Mouse (Mus musculus) gonadal fat pad, adult 2 months (tissue): ENCODE data around the gene Anapc2. TPM values are rescaled to one million over a fixed set of nuclear protein-coding genes. Genes with fewer than 3 reads are reported as not detected.
A peak's percentile ranks its signal among the peaks of the same experiment; 100 is the strongest.

ENCODE experiments used
- DNase-seq: peaks from one replicate; pipeline ENCODE4 v3.0.0-alpha.2; 2012; ENCODE audit warnings: low read depth
- polyA plus RNA-seq: library from polyadenylated mRNA; depleted of rRNA; stranded (reverse); fragments of >200 nt; gene quantifications from 2 replicates; pipeline ENCODE4 v1.2.3, GENCODE M21; 2012

Anapc2 gene
- polyA plus RNA-seq, 1 experiment = 122 TPM

GRCm38 (mm10) chr2:25267241-25267640, 5.0 kb upstream of the Anapc2 start:
- DNase-seq = no peak

GRCm38 (mm10) chr2:25267746-25268309, 4.5 kb upstream of the Anapc2 start:
- no peak for DNase-seq

- no peak for DNase-seq
Observed at GRCm38 (mm10) chr2:25272515-25272914, 237 bp downstream of the Anapc2 start.

- no peak for DNase-seq
Observed at GRCm38 (mm10) chr2:25273010-25273409, 732 bp downstream of the Anapc2 start.

GRCm38 (mm10) chr2:25278928-25279882, 6.9 kb downstream of the Anapc2 start:
- DNase-seq = no peak

GRCm38 (mm10) chr2:25285551-25285950, 13.3 kb downstream of the Anapc2 start:
- DNase-seq = peak; percentile 89

- DNase-seq = no peak
Observed at GRCm38 (mm10) chr2:25286314-25286713, 14.0 kb downstream of the Anapc2 start.

GRCm38 (mm10) chr2:25286837-25287636, 14.8 kb downstream of the Anapc2 start:
- DNase-seq = peak; percentile 66

GRCm38 (mm10) chr2:25287927-25288649, 15.8 kb downstream of the Anapc2 start, which contains the start of gene Tmem210:
Gene Tmem210 (plus strand): TSS chr2:25288145.
- DNase-seq = no peak

GRCm38 (mm10) chr2:25288734-25289345, 16.6 kb downstream of the Anapc2 start:
- DNase-seq = no peak

- no peak for DNase-seq
Observed at GRCm38 (mm10) chr2:25289651-25290050, 17.4 kb downstream of the Anapc2 start, which contains the start of gene Lrrc26. Gene Lrrc26 (plus strand): TSS chr2:25289915.

- no peak for DNase-seq
Observed at GRCm38 (mm10) chr2:25290101-25290815, 18.0 kb downstream of the Anapc2 start.

GRCm38 (mm10) chr2:25290816-25291130, 18.5 kb downstream of the Anapc2 start:
- no peak for DNase-seq

GRCm38 (mm10) chr2:25291184-25292053, 19.1 kb downstream of the Anapc2 start:
- no peak for DNase-seq

- no peak for DNase-seq
Observed at GRCm38 (mm10) chr2:25292054-25292544, 19.8 kb downstream of the Anapc2 start.

GRCm38 (mm10) chr2:25292856-25293255, 20.6 kb downstream of the Anapc2 start:
- no peak for DNase-seq

GRCm38 (mm10) chr2:25293706-25294105, 21.4 kb downstream of the Anapc2 start:
- DNase-seq = no peak

- no peak for DNase-seq
Observed at GRCm38 (mm10) chr2:25297093-25297492, 24.8 kb downstream of the Anapc2 start.

- no peak for DNase-seq
Observed at GRCm38 (mm10) chr2:25298046-25298445, 25.8 kb downstream of the Anapc2 start.
